Mouse (Mus musculus): ENCODE data around the gene Ipo5. TPM values are rescaled to one million over a fixed set of nuclear protein-coding genes. Genes with fewer than 3 reads are reported as not detected.

The Ipo5 gene
- total and polyA plus RNA-seq, 3 experiments = 167 to 259 (median 252) TPM

DNA sequence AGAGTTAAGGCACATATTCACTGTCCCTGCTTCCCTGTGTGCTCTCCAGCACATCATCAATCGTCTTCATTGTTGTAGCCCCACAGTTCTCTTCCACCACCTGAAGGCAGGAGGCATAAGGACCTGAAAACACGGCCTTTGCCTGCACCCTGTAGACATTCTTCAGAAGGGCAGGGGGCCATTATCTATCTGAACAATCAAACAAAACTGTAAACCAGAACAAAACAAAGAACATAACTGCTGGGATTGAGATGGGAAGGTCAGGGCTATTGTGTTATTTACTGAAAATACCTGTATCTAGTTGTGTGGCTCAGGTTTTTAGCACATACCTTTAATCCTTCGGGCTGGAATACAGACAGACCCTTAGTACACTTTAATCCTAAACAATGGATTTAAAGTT, 12.1 kb upstream of the Ipo5 start:
- Histone ChIP-seq H3K4me3 (replicated peaks in 1 of 3; ENCODE audit: low read depth in 2 of 3, low read length in 2 of 3, poor library complexity in 1 of 3) (no peak overlapping the region), H3K9ac (ENCODE audit: insufficient read depth, low read depth) (no peak overlapping the region), H3K27me3 (replicated peaks) (no peaks in the 10 kb centered on the region), H3K79me2 (replicated peaks; ENCODE audit: control insufficient read depth, extremely low read depth, insufficient read depth, poor library complexity, severe bottlenecking) (no peaks in the 10 kb centered on the region), H3K27ac (ENCODE audit: insufficient read depth, low read depth) (no peak overlapping the region), H3K36me3 (replicated peaks in 1 of 2; ENCODE audit: control insufficient read depth in 1 of 2, insufficient read depth in 1 of 2, low read length in 1 of 2) (no peaks in the 10 kb centered on the region), H3K9me3 (replicated peaks; ENCODE audit: low read length) (no peaks in the 10 kb centered on the region), H3K4me2 (ENCODE audit: insufficient read depth, low read depth, poor library complexity, severe bottlenecking) (no peak overlapping the region), H3K4me1 (ENCODE audit: control insufficient read depth in 1 of 2, insufficient read depth in 2 of 2) (0 out of 4 replicates have a peak, but pooled peaks cover 0 to 2% of the 10 kb centered on the region in 2 experiments)
- no peak for TF ChIP-seq TCF12 (IDR thresholded peaks at IDR 0.05; ENCODE audit: low read depth, low read length)
- TF ChIP-seq CTCF (conservative IDR thresholded peaks at IDR 0.05 in 1 of 2, IDR thresholded peaks at IDR 0.05 in 1 of 2; ENCODE audit: low read depth in 2 of 2, low read length in 2 of 2) = no peak
- TF ChIP-seq ZKSCAN1 (IDR thresholded peaks at IDR 0.05; ENCODE audit: borderline replicate concordance, low read depth, low read length) = no peak
- no peak for TF ChIP-seq MEF2A (IDR thresholded peaks at IDR 0.05; ENCODE audit: borderline replicate concordance, low read depth, low read length)
- TF ChIP-seq SMC3 (IDR thresholded peaks at IDR 0.05; ENCODE audit: low read depth, low read length) = no peak
- no peak for TF ChIP-seq PAX5 (IDR thresholded peaks at IDR 0.05; ENCODE audit: low read length)
- no peak for TF ChIP-seq JUND (conservative IDR thresholded peaks at IDR 0.05; ENCODE audit: low read depth, low read length)
- no peak for TF ChIP-seq RCOR1 (conservative IDR thresholded peaks at IDR 0.05; ENCODE audit: low read depth, low read length)
- TF ChIP-seq USF2 (conservative IDR thresholded peaks at IDR 0.05; ENCODE audit: low read depth, low read length) = no peak
- no peak for TF ChIP-seq BHLHE40 (IDR thresholded peaks at IDR 0.05; ENCODE audit: low read depth, low read length)
- no peak for TF ChIP-seq EP300 (IDR thresholded peaks at IDR 0.05; ENCODE audit: low read length)
- no peak for TF ChIP-seq SIN3A (IDR thresholded peaks at IDR 0.05; ENCODE audit: low read length)
- no peak for TF ChIP-seq POLR2AphosphoS2 (IDR thresholded peaks at IDR 0.05; ENCODE audit: low read depth, low read length)
- no peak for TF ChIP-seq GABPA (IDR thresholded peaks at IDR 0.05; ENCODE audit: insufficient replicate concordance, low read depth, low read length)
- TF ChIP-seq MYC (IDR thresholded peaks at IDR 0.05; ENCODE audit: low read depth, low read length) = no peak
- no peak for TF ChIP-seq MAZ (IDR thresholded peaks at IDR 0.05; ENCODE audit: low read depth, low read length)
- in situ Hi-C loops (cut with MboI; ENCODE audit: low pct_ligation_motif_present, low pct_unique_long_range_greater_than_20kb, low sequenced_read_pairs) = no loop called here
- no peak for DNase-seq (ENCODE audit: extremely low read depth)
- dilution Hi-C loops (cut with MboI; ENCODE audit: extremely low pct_ligation_motif_present, extremely low pct_unique_long_range_greater_than_20kb, low sequenced_read_pairs) = no loop called here

DNA sequence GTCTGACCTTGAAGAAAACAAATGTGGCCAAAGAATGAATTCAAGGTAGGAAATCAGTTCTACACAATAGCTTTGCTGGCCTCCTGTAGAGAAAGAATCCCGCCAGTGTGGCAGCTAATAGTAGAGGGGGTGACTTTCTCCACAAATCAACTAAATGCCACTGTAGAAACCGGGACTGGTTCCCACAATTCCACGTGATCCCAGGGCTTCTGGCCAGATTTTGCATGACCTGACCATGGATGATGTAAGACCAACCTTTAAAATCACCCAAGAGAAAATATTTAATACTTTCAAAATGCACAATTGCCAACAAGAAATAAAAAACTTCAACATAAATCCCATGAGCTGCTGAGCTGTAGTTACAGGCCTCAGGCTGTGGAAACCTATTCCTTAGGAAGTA, 1.6 kb upstream of the Ipo5 start:
- no peak for DNase-seq (ENCODE audit: extremely low read depth)

More for the DNA sequence above, 1.6 kb upstream of the Ipo5 start:
- Histone ChIP-seq H3K9ac (ENCODE audit: insufficient read depth, low read depth) (no peak overlapping the region), H3K9me3 (replicated peaks; ENCODE audit: low read length) (no peaks in the 10 kb centered on the region), H3K79me2 (replicated peaks; ENCODE audit: control insufficient read depth, extremely low read depth, insufficient read depth, poor library complexity, severe bottlenecking) (peaks cover 28% of the 10 kb centered on the region), H3K4me3 (replicated peaks in 1 of 3; ENCODE audit: low read depth in 2 of 3, low read length in 2 of 3, poor library complexity in 1 of 3) (no peak overlapping the region), H3K27me3 (replicated peaks) (no peaks in the 10 kb centered on the region), H3K4me2 (ENCODE audit: insufficient read depth, low read depth, poor library complexity, severe bottlenecking) (no peak overlapping the region), H3K27ac (ENCODE audit: insufficient read depth, low read depth) (no peak overlapping the region), H3K4me1 (ENCODE audit: control insufficient read depth in 1 of 2, insufficient read depth in 2 of 2) (peaks cover 0 to 22% of the 10 kb centered on the region in 2 experiments; a peak in 2 of 4 replicates), H3K36me3 (replicated peaks in 1 of 2; ENCODE audit: control insufficient read depth in 1 of 2, insufficient read depth in 1 of 2, low read length in 1 of 2) (no peaks in the 10 kb centered on the region)
- in situ Hi-C loops (cut with MboI; ENCODE audit: low pct_ligation_motif_present, low pct_unique_long_range_greater_than_20kb, low sequenced_read_pairs) = no loop called here
- dilution Hi-C loops (cut with MboI; ENCODE audit: extremely low pct_ligation_motif_present, extremely low pct_unique_long_range_greater_than_20kb, low sequenced_read_pairs) = no loop called here
- no peak for TF ChIP-seq POLR2A (IDR thresholded peaks at IDR 0.05; ENCODE audit: low read depth, low read length)
